Mouse (Mus musculus) layer of hippocampus, adult 18-20 months (tissue): ENCODE results near the gene Rragd. TPM values are rescaled to one million over a fixed set of nuclear protein-coding genes. Genes with fewer than 3 reads are reported as not detected.
A peak's percentile ranks its signal among the peaks of the same experiment; 100 is the strongest.

ENCODE experiments used
- DNase-seq, 2 experiments: peaks; one replicate each; pipeline ENCODE4 v3.0.0; 2022; ENCODE audit warnings: low spot score in 2 of 2
- total RNA-seq, 2 experiments: library from RNA; stranded (reverse); gene quantifications; 2 replicates each; pipeline ENCODE4 v1.2.3; 2021

The Rragd gene
- total RNA-seq, 2 experiments from 2014 or later = 64.8 to 70.4 TPM

DNA sequence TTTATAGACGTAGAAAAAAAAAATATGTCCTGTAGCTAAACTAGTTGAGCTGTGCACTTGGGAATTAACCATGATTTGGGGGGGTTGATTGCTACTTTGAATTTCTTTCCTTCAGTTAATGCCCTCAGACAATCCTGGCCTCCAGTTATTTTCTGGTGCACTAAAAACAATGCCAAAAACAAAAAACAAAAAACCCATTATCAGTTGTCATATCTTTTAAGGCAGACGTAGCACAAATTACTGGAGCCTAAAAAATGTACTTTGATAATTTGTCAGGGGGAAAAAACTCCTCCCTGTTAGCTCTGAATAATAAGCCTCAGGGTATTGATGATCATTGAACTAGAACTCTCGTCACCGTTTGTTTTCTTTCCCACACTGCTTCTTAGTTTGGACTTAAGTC is 49.2 kb downstream of the Rragd start:
- DNase-seq = no peak

DNA sequence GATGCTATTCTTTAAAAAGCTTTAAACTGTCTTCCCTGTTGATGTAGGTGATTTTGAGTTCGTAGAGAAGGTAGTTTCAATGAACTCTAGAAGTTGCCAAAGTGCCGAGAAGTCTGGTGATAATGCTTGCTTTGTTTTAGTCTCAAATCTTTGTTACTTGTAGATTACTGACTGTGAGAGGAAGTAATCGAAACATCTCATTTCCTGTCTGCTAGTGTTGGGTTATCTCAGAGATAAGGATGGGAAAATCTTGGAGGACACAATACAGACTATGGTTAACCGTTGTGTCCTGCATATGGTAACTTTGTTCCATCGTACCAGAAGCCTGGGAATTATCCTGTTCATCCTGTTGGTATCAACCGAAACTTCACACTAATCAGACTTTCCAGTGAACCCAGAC is 50.7 kb downstream of the Rragd start:
- no peak for DNase-seq

DNA sequence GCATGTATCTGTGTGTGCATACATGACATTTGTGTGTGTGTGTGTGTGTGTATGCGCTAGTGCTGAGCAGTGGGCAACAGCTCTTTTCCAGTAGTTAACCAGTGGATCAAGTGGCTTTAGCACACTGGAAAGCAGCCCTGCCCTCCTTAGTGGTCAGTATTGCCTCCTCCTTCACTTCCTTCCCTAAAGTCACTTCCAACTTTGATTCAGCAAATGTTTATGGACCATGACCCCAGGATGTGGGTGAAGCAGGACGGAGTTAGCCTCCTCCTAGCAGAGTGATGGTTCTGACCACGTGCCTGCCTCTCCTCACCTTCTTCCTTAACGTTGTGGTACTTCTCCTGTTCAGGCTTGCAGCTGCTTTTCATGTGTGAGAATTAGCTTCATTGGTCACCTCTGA is 57.0 kb downstream of the Rragd start:
- no peak for DNase-seq

DNA sequence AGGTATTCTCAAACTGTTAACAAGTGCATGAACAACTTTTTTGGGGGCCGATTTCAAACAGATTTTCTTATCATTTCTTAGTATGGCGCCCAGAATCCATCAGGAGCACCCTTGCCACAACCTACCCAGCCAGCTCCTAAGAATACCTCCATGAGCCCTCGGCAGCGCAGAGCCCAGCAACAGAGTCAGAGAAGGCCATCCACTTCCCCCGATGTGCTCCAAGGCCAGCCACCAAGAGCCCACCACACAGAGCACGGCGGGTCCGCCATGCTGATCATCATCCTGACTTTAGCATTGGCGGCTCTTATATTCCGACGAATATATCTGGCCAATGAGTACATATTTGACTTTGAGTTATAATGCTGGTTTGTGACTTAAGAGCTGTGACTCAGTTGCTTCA is 66.8 kb downstream of the Rragd start:
- DNase-seq = no peak

DNA sequence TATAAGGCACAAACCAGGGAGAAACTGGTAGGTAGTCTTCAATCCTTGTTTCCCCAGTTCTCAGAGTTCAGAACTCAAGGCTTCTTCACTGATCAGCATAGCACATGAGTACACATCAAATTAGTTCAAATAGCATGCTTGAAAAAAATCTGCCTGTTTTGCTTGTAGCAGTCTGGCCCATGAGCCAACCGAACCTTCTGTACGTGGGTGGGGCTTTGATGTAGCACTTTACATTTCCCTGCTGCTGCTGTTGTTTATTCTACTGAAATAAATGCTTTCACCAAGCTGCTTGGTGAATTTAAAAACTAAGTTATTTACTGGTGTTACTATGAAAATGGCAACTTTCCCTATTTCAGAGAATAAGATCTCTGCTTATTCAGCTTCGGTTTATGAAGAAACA is 69.2 kb downstream of the Rragd start:
- peak; percentile 48 to 78 for DNase-seq

DNA sequence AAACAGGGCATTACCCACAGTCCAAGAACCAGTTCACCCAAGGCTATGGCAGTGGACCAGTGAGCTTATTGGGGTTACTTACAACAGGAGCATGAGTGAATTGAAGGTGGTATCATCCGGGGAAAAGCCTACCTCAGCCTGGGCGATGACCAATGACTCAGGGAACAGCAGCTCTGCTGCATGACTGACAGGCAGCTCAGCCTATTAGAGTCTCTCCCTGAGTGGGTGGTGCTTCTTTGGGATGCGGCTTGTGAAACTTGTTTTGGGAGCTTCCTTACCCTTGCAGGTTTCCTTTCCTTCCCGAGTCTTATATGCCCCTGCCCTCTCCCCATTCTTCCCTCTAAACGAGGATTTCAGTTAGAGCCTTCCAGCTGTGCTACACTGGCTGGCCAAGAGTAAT is 69.8 kb downstream of the Rragd start:
- no peak for DNase-seq

DNA sequence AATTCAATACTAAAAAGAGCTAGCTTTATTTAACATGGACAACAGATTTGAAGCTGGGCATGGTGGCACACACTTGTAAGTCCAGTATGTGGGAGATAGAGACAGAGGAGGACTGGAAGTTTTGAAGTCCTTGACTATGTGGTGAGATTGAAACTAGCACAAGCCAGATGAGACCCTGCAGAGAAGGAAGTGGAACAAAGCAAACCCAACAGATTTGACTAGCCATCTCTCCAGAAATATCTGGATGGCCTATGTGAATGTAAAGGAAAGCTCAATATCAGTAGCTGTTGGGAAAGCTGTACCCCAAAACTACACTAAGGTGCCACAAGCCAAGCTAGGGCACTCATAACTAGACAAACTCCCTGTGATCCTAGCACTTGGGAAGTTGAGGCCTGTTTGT is 71.6 kb downstream of the Rragd start:
- DNase-seq = no peak

DNA sequence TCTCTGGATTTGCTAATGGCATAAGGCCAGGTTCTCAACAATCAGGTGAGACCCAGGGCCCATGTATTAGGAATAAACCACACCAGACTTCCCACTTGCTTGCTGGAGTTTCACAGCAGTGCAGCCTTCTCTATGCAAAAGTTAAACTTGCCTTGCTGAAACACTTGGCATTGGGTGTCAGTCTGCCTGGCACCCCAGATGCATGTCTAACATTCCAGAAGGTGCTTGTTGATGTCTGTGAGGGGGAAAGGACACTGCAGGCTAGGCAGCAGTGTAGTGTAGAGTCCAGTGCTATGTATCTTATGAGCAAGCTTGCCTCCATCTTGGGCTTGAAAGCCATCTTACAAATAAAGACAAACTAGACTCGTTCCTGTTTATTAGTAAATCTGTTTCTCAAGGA is 73.5 kb downstream of the Rragd start:
- DNase-seq = no peak

DNA sequence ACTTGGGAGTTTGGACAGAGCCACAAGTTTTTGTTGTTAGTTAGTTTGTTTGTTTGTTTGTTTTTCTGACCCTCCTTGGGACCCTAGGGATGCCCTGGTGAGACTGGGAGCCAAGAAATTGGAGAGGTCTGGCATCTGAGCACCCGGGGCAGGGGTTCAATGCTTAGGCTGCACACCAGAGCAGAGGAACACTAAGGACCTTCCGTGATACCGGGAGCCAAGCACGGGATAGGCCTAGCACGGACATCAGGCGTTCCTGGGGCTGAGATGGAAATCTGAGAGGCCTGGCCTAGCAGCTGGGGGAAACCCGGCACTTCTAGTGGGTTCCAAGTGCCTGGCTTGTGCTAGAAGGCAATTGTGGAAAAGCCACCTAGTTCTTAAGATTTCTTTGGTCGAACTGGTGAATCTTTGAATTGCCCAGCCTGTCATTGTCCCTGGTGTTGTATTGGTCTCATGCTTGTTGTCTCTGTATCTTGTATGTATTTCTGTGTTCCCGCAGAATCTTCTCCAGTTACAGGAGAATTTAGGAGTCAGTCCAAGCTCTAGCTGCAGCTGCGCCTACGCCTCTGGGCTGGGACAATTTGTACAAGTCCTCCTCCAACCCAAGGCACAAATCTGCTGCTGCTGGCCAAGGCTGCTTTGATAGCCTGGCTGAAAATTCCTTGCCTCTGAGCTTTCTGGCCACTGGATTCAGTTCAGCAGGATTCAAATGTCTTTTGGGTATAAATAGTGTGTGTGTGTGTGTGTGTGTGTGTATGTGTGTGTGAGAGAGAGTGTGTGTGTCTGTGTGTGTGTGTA is 75.3 kb downstream of the Rragd start:
- peak; percentile 48 to 84 for DNase-seq

DNA sequence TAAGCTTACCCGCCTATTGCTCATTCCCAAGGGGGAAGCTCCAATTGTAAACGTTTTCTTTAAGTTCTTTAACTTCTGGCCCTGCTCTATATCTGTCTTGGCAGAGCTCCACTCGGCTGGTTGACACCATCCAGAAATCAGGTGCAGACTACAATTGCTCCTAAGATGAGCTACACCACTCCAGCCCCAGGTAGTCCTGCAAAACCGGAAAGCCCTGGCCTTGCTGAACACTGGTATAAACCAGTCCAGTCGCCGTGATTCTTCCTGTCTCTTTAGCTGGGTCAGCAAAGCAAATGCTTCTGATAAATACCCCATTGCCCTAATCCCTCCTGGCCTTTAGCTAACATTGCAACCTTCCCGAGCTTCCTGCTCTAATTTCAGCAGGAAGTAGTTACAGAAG is 78.3 kb downstream of the Rragd start:
- DNase-seq = no peak

DNA sequence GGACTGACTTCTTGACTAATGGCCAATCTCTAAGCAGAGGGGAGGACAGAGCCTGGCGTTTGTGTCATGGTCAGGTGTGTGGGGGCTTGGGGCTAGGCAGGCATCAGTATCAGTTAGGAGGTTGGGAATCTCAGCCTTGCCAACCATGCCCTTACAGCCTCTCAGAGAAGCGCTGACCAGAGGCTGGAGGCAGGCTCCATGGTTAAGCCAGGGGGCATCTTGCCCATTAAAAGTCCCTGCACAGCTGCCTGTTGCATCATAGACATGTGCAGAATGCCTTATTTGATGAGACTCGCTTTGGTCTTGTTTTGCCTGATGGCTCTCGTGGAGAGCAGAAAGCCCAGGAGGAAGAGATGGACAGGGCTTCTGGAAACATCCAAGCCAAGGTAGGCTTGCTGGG is 80.1 kb downstream of the Rragd start, which contains the start of gene Gabrr2:
Gabrr2 (plus strand) TSS at position 19 of the 400 bp plus-strand sequence.
- DNase-seq = no peak

DNA sequence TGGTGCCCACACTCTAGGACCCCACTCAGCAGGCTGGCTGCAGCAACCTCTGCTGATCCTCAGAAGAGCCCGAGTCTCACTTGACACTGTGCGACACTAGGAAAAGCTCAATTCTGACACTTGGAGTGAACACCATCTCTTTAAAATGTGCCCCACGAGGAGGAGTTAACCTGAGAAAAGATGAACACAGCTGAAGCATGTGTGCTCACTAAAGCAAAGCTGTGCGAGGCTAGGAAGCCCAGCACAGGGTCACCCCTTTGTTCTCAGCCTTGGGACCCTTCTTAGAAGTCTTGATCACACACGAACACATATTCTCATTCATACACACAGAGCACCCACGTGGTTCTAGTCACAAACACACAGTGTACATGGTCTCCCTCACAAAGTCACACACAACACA is 82.1 kb downstream of the Rragd start:
- no peak for DNase-seq

DNA sequence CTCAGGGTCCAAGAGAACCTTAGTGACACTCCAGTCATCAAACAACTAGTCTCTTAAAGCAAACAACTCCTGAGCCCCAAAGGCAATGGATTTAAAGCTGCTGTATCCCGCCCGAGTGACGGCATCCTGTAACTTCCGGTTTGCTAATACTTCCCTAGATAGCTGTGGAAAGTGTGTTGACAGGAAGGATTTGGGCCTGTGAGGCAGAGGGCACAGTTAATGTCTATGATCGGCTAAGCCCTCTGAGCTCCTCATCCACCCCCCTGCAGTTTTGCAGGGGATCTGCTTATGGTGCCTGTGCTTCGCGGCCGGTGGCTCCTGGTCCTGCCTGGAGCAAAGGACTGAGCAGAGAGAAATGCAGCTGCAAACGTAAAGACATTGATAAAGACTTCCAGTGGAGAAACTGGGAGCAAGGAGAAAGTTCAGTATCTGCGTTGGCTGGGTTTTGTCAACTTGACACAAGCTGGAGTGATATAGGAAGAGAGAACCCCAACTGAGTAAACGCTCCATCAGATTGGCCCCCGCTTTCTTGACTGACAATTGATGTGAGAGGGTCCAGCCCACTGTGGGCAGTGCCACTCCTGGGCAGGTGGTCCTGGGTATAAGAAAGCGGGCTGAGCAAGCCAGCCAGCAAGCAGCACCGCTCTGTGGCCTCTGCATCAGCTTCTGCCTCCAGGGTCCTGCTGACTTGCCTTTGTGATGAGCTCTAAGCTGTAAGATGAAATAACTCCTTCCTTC is 83.6 kb downstream of the Rragd start:
- DNase-seq = no peak

DNA sequence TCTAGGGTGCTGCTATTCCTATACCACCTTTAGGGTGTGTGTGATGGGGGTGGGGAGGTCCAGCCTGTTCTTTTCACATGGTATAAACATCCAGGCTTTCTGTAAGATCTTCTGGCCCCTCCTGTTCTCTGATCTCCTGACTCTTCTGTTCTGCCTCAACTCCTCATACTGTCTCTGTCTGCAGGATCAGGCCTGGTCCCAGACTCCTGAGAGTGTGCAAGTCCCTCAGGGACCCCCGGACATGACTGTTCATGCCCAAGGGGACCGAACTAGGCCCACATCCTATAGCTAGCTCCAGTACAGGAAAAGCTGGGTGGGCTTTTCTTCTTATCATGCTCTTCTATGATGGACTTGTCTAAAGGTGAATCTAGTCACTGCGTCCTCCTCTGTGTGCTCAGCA is 84.5 kb downstream of the Rragd start:
- DNase-seq = no peak

DNA sequence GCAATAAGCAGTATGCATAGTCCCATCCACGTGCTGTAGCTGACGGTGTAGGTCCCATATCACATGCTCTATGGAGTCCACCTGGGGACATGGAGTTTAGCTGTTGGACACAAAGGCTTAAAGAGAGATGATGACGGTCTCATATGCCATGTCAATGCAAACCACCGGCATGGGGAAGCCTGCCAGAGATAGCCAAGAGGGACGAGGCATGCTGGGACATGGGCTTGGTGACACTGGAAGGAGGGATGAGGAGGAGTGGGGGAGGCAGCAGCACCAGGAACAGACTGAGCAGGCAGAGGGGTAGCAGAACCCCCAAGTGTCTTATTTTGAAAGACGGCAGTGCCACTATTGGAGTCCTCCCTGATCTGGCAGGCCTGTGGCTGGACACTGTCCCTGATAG is 85.0 kb downstream of the Rragd start:
- no peak for DNase-seq

DNA sequence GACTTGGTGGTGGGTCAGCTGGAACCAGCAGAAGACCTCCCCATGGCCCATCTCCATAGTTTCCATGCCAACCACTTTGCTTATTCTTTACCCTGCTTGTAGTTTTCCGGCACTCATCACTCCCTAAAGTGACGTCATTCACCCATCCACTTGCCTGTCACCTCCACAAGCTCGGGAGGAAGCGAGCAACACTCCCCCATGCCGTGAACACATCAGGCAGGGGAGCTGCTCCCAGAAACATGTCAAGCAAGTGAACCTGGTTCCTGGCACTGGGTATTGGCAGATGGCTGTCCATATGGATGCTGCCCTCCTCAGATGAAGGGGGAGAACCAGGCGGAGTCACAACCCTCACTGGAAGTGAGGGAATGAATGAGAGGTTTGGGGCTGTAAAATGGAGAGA is 86.1 kb downstream of the Rragd start:
- DNase-seq = peak; percentile 38 to 65

DNA sequence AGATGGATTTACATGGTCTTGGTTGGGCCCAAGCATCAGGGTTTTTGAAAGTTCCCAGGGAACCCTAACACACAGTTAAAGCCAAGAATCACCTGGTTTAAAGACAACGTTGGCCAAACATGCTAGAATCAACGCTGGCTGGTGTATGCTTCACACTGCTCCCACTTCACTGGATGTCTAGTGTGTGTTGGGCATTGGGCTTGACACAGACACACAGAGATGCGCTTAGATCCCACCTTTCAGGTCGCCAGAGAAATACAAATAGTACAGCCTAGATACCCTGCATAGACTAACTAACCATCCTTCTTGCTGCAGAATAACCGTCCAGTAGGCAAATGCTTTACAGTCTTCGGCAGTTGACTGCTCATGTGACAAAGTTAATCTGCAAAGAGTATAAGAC is 87.5 kb downstream of the Rragd start:
- DNase-seq = no peak

DNA sequence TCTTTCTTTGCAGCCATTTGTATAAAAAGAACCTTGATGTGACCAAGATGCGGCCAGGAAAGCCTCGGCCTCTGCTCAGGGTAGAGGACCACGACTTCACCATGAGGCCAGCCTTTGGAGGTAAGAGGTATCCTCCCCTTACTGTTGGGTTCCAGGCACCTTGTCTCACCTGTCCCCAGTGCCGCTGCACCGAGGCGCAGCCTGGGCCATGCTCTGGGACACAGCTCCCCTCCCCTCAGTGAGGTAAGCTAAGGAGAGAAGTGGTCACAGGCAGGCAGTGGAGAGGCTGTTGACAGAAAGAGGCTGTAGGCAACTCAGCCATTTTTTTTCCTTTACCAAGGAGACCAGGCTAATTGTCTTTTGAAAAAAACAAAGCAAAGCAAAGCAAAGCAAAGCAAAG is 88.5 kb downstream of the Rragd start:
- no peak for DNase-seq

Other genes with a start within 250 kb of the Rragd start
- gene Lyrm2, start 182.8 kb upstream of the Rragd start, total RNA-seq = 10 to 100 TPM; 34.9 to 35.4 TPM
- gene Ankrd6, start 32.2 kb upstream of the Rragd start, total RNA-seq = 10 to 100 TPM; 36.7 to 42.9 TPM
- gene Ube2j1, start 48.4 kb downstream of the Rragd start, total RNA-seq = 100 to 1,000 TPM in 1 of 2 experiments, 10 to 100 TPM in 1; 92.7 to 100 TPM
- under 1 TPM; 0.62 to 0.81 TPM for gene Gabrr2, start 80.0 kb downstream of the Rragd start, total RNA-seq
- under 1 TPM in 1 of 2 experiments, not detected in 1; 0.13 TPM for gene Gabrr1, start 149.5 kb downstream of the Rragd start, total RNA-seq
- 10 to 100 TPM in 1 of 2 experiments, 1 to 10 TPM in 1; 9.5 to 10.1 TPM for gene Pm20d2, start 206.7 kb downstream of the Rragd start, total RNA-seq
- 10 to 100 TPM; 24.2 to 26.5 TPM for gene Srsf12, start 226.0 kb downstream of the Rragd start, total RNA-seq